Mouse (Mus musculus) urinary bladder, postnatal 4 days (tissue): ENCODE measurements around the gene Tnfrsf22.
A peak's percentile ranks its signal among the peaks of the same experiment; 100 is the strongest.

ENCODE experiments used
- DNase-seq, 2 experiments: peaks; one replicate each; pipeline ENCODE4 v3.0.0; 2021 to 2022; ENCODE audit warnings: low spot score in 2 of 2

Gene Tnfrsf22

DNA sequence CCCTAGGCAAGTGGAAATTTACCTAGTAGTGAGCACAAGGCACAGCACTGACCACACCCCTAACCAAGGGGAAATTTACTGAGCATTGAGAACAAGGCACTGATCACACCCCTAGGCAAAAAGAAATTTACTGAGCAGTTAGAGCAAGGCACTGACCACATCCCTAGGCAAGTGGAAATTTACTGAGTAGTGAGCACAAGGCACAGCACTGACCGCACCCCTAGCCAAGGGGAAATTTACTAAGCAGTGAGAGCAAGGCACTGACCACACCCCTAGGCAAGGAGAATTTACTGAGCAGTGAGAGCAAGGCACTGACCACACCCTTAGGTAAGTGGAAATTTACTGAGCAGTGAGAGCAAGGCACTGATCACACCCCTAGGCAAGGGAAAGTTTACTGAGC is 12.8 kb downstream of the Tnfrsf22 start:
- no peak for DNase-seq

DNA sequence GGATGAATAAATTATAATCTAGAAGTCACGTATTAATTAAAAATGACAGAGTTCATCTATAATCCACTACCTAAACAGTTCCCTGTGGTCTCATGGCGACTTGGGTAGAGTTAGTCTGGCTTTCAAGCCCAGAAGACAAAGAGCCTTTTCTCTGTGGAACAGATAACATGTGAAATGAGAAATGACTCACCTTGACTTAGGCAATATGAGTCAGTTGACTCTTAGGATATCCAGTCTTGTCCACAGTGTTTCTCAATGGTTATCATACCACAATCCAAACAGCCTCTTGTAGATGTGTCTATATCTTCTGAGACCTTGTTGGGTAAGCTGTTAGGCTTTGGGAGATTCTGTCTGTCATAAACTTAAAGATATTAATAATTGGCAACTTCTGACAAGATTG is 18.0 kb downstream of the Tnfrsf22 start:
- no peak for DNase-seq

DNA sequence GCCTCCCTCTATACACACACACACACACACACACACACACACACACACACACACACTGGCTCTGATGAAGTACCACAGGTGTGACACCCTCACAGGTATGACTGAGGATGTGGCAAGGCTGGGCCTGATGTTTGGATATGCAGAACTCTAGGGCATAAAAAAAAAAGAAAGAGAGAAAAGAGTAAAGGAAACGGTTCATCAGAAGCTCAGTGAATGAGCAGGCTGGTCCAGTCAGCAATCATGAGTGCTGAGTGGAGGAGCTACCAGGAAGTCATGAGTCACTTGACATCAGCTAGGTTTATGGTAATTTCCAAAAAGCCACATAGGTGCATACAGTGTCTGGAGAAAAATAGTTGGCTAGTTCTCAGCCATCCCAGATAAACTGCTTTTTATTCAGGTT is 20.0 kb downstream of the Tnfrsf22 start:
- DNase-seq: no peak

DNA sequence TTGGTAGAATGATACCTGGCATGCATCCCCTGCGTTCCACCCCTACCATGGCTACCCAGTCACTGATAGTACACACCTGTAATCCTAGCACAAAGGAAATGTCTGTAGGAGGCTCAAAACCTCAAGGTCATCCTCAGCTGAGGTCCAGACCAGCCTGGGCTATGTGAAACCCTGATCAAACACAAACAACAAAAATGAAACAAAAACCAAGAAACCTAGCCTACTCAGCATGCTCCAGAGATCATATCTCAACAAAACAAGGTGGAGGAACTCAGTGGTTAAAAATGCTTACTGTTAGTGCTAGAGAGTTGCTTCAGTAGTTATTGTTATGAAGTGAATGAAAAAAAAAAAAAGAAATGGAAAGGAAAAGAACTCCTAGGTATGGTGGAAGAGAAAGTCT is 20.9 kb downstream of the Tnfrsf22 start, which contains the start of gene Tnfrsf26:
Gene Tnfrsf26 (minus strand): TSS at position 183 of the 400 bp plus-strand sequence.
- no peak for DNase-seq

DNA sequence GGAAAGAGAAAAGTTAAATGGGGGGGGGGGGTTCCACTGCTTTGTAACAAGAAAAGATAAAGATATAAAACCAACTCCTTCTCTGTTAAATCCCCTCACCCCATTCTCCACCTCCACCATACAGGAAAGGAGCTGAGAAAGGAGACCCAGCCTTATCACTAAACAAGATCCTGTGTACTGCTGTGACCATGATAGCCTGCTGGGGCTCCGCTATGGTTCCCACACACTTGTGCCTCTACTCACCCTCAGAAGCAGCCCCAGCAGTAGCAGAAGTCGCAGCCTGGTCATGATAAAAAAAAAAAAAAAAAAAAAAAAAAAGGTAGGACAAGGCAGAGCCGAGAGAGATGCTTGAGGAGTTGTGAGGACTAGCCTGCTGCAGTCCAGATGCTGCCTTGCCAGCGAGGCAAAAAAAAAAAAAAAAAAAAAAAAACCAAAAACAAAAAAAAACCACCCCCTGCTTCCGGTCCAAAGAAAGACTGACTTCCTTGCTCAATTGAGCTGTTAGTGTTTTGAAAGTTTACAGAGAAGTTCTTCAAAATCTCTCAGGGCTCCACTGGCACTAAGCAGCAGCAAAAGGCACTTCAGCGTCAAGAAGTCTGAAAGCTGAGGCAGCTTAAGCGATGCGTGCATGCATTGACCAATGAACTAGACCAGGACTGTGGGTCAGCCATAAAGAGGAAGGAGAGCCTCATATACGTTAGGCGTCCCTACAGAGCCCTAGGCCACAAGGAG is 21.7 kb downstream of the Tnfrsf22 start:
- no peak for DNase-seq

DNA sequence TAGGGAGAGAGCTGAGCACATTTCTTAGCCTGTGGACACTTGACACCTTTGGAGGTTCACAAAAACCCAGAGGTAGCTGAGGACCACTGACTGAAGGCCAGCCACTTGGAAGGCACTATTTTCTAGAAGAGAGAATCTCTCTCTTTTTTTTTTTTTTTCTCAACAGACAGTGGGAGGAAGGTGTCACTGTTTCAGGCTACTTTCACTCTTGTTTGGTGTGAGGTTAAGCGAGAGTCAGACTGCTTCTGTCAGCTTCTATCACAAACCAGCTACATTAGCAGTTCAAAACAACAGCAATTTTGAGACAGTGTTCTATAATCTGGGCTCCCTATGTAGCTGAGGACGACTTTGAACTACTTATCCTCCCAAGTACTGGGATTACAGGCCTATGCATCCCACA is 23.3 kb downstream of the Tnfrsf22 start:
- DNase-seq: no peak

DNA sequence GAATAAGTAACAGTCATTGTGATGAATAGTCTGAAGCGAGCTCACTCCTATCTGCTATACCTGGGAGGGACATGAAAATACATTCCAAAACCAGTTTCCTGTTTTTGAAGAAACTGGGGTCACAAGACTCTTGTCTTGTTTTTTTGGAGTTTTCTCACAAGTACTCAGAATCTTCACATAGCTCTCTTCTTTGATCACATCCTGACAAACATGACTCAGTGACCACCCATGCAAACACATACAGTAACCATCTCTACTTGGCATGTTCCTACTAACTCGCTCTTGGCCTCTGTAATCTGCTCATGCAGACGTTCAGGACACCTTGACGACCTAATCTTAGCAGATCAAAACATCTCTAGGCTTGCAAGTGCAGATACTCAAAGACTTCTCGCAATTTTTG is 24.3 kb downstream of the Tnfrsf22 start:
- no peak for DNase-seq

DNA sequence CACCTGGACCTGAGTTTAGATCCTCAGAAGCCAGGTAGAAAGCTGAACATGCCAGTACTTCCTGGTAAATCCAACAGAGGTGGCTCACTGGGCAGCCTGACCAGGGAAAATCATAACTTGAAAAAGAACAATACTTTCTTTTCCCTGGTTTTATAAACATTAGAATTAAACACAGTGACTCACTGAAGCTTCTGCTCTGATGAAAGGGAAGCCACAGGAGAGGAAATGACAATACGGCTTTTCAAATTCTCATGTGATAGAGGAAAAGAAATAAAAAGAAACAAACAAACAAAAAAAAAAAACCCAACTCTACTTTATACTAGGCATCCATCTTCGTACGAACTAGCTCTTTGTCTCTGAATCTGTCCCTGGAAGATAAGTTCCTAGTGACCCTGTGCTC is 24.9 kb downstream of the Tnfrsf22 start:
- DNase-seq: no peak

DNA sequence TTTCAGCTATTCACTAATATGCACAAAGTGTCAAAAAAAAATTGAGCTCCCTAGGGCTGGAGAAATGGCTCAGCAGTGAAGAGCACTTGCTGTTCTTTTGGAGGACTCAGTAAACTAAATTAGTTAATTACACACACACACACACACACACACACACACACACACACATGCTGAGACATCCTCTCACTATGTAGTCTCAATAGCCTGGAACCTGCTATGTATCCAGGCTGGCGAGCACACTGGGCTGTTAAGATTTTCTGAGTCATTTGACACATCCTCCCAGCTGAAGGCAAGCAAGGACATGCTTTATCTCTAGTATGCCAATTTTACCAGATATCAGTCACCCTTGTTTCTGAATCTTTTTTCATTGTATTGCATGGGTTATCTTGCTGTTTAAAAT is 28.5 kb downstream of the Tnfrsf22 start:
- no peak for DNase-seq

DNA sequence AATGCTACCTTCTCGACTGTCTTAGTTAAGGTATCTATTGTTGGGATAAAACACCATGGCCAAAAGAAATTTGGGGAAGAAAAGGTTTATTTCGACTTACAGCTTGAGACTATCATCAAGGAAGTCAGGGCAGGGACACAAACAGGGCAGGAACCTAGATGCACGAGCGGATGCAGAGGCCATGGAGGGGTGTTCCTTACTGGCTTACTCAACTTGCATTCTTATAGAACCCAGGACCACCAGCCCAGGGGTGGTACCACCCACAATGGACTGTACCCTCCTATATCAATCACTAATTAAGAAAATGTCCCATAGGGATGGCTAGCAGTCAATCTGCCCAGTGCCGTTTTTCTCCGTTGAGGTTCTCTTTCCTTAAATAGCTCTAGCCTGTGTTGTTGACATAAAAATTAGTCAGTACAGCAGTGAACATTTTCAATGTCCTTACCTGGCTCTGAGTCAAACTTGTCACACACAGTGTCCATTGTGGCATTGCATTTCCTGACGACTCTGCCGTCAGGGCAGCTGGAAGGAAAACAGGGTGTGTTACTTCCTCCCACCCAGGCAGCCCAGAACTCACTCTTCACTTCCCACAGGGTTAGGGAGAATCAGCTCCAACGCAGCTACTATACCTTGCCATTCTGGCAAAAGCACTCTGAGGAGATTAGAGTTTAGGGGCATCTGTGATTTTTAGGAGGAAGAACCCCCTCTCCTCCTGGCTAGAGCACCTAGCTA is 34.9 kb downstream of the Tnfrsf22 start:
- DNase-seq: no peak

DNA sequence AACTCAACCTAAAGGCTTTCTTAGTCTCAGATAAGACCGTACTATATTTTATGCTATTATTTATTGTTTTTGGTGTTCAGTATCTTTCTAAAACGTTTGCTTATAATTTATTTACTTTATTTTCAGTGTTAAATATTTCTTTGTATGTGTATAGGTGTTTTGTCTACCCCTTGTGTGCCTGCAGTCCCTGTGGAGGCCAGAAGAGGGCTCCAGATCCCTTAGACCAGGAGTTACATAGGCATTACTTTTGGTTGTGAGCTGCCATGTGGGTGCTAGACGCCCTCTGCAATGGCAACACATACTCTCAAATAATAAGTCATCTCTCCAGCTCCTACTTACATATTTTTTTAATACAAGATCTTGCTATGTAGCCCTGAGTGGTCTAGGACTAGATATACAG is 37.2 kb downstream of the Tnfrsf22 start:
- no peak for DNase-seq

DNA sequence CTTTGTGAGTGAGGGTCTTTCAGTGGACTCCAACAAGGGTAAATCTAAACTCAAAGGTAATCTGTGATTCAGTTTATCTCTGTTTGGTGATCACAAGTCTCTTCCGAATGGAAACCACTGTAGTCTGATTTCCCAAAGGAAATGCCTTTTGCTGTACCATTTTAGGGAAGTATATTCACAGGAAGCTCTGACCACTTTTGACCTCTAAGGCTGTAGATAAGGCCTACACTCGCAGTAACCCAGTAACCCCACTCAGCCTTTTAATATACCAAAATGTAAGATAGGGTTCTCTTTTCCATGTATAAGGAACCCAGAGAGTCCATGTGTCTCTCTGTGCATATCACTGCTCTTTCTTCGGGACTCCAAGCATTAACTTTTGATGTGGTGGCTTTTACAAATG is 44.1 kb downstream of the Tnfrsf22 start:
- no peak for DNase-seq

DNA sequence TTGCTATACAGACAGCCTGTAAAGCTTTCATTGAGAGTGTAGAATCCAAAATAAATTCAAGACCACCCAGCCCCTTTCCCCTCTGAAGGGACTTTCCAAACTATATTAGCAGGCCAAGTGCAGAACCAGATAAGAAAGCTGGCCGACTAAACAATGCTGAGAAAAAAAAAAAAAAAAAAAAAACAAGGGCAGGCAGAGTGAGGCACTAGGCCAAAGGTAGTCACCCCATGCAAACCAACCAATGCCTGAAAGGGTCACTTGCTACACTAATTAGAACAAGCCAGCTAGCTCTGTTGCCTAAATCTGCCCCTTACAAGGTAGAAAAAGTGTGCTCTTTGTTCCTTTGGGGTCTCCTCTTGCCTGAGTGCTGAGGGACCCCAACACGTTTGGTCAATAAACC is 44.6 kb downstream of the Tnfrsf22 start:
- DNase-seq: no peak

DNA sequence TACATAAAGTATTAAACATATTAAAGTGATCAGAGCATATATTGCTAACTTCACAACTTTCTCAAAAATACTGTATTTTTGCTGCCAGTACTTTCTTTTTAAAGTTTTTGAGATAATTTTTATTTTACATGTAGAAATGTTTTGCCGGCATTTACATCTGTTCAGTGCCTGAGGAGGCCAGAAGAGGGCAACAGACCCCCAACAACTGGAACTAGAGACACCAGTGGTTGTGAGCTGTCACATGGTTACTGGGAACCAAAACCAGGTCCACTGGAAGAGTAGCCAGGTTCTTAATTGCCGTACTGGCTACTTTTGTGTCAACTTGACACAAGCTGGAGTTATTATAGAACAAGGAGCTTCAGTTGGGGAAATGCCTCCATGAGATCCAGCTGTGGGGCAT is 47.8 kb downstream of the Tnfrsf22 start:
- no peak for DNase-seq

DNA sequence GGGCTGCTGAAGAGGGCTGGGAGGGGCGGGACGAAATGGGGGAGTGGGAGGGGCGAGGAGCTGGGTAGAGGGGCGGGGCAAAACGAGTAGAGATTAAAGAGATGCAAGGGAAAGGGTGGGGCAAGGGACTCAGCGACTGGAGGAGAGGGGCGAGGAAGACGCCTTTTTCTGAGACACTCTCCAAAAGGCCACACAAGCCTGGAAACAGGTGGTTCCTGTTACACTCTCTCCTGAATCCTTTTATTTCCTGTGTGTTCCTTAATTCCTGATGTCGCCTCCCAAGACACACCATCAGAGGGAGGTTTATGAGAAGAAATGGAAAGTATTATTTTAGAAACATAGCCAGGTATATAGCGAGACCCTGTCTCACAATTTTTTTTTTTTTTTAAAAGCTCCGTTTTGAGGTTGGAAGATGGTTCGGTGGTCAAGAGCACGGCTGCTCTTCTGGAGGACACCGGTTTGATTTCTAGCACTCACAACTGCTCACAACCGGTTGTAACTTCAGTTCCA is 49.2 kb downstream of the Tnfrsf22 start:
- no peak for DNase-seq

DNA sequence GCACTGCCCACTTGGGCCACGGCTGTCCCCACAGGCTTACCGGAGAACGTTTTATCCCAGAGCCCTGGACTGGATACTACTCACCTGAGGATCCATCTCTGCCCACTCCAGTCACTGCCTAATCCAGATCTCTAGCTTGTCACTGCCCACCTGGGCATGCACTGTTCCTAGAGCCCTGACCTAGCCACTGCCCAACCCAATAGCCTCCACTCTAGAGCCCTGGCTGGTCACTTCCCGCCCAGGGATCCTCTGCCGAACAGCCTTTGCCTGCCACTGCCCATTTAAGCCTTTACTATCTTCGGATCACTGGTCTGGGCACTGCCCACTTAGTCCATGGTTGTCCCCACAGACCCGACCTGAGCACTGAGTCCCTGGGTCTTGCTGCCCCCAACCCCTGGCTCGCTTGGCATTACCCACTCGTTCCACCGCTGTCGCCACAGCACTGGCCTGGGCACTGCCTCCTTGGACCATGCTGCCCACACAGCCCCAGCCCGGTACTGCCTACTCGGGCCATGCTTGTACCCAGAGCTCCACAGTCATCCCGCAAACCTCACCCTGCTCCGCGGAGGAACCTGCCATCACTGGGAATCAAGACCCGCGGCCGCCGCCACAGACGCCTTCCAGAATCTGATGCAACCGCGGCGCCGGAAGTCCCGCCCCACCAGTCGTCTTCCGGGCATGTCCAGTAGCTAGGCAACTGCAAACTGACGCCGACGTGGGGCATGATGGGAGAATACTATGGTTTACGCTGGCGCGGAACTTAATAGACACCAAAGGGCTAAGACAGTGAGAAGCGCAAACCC is 49.8 kb downstream of the Tnfrsf22 start, which contains the start of gene Cars:
Gene Cars (minus strand): TSS at position 663 of the 803 bp plus-strand sequence.
- DNase-seq: peak; percentile 89 to 93

DNA sequence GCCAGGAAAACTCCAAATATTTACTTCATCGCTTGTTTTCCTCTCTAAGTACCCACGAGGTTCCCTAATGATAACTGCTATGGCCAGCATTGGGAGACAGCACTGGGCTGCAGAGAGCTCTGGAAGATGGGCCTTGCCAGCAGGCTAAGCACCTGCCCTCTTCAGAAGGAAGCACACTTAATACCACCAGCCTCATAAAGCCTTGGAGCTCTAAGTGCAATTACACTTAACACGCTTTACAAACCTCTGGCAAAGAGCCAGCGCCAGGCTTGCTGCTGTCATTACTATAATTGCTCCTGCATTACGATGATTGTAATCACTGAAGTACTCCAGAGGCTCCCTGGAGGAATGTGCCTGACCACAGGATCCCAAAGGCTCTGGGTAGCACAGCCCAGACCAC is 54.6 kb downstream of the Tnfrsf22 start:
- no peak for DNase-seq

DNA sequence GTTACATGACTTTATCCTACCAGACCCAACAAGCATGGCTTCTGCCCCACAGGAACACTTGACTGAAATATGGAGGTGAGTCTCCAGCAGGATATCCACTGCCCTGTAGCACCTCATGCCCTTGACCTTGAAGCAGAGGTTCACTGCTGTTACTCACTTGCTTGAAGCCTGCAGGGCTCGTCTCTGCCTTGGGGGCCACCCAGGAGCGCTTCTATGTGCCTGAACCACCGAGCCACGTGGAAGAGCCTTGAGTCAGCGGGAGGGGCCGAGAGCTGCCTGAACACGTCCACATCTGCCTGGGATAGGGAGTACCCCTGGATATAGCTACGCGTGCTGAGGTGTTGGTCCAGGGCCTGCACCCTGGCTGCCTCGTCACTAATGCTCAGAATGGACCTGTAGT is 57.2 kb downstream of the Tnfrsf22 start:
- DNase-seq: no peak

DNA sequence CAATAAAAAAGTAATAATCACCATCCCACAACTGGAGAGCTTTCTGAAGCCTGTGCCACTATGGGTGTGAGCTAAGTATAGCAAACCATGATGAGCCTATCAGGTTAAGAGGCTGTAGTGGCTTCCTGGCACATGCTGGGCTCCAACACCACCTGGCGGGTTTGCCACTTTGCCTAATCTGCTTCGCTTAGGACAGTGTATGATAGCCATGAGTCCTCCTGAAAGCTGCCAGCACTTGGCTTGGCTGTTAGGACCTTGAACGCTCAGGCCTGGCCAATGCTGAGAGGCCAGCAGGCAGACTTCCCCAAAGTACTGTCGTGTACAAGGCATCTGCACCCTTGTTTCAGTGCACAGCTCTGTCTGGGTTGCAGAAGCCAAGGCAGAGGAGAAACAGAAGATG is 61.5 kb downstream of the Tnfrsf22 start:
- no peak for DNase-seq

DNA sequence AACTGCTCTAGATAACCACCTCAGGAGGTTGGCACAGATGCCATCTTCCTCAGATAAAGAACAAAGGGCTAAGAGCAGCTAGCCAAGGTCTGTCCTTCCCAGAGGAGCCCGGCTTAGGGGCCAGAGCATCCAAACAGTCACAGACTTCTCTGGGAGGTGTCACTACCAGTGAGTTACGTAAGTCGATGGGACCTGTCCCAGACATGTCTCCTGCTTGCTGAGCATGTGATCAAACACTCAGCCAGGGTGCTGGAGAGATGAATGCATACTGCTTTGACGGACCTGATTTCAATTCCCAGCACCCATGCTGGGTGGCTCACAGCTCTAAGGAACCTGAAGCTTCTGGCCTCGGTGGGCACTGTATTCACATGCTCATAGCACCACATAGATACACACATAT is 61.9 kb downstream of the Tnfrsf22 start:
- no peak for DNase-seq
